Mouse (Mus musculus): Measurements from ENCODE around the gene Itgb3.

Itgb3 gene

GRCm38 (mm10) chr11:104582630-104583364, 25.0 kb upstream of the Itgb3 start:
- no peak for DNase-seq (ENCODE audit: low spot score in 2 of 2)

- no peak for DNase-seq (ENCODE audit: low spot score in 2 of 2)
These were observed 22.3 kb upstream of the Itgb3 start for GRCm38 (mm10) chr11:104585495-104585894.

GRCm38 (mm10) chr11:104587904-104588303, 19.9 kb upstream of the Itgb3 start:
- no peak for DNase-seq (ENCODE audit: low spot score in 2 of 2)

GRCm38 (mm10) chr11:104588513-104588912, 19.3 kb upstream of the Itgb3 start:
- DNase-seq (ENCODE audit: low spot score in 2 of 2): no peak

- no peak for DNase-seq (ENCODE audit: low spot score in 2 of 2)
These were observed 18.2 kb upstream of the Itgb3 start for GRCm38 (mm10) chr11:104589570-104589969.

- DNase-seq (ENCODE audit: low spot score in 2 of 2): peak; percentile 46 to 60
These were observed 17.7 kb upstream of the Itgb3 start for GRCm38 (mm10) chr11:104590148-104590547.

GRCm38 (mm10) chr11:104592066-104592835, 15.5 kb upstream of the Itgb3 start:
- no peak for DNase-seq (ENCODE audit: low spot score in 2 of 2)

GRCm38 (mm10) chr11:104596365-104596764, 11.4 kb upstream of the Itgb3 start:
- no peak for DNase-seq (ENCODE audit: low spot score in 2 of 2)

GRCm38 (mm10) chr11:104599265-104599945, 8.4 kb upstream of the Itgb3 start:
- DNase-seq (ENCODE audit: low spot score in 2 of 2): peak in 1 of 2 experiments; percentile 20

GRCm38 (mm10) chr11:104600675-104601074, 7.1 kb upstream of the Itgb3 start:
- DNase-seq (ENCODE audit: low spot score in 2 of 2): no peak

- no peak for DNase-seq (ENCODE audit: low spot score in 2 of 2)
These were observed 3.6 kb upstream of the Itgb3 start for GRCm38 (mm10) chr11:104604192-104604591.

- no peak for DNase-seq (ENCODE audit: low spot score in 2 of 2)
These were observed 585 bp downstream of the Itgb3 start for GRCm38 (mm10) chr11:104608249-104608920.

GRCm38 (mm10) chr11:104609033-104609684, 1.4 kb downstream of the Itgb3 start:
- DNase-seq (ENCODE audit: low spot score in 2 of 2): no peak

GRCm38 (mm10) chr11:104609733-104610132, 1.9 kb downstream of the Itgb3 start:
- DNase-seq (ENCODE audit: low spot score in 2 of 2): no peak

- DNase-seq (ENCODE audit: low spot score in 2 of 2): no peak
These were observed 3.9 kb downstream of the Itgb3 start for GRCm38 (mm10) chr11:104611579-104612151.

GRCm38 (mm10) chr11:104613551-104613950, 5.8 kb downstream of the Itgb3 start:
- DNase-seq (ENCODE audit: low spot score in 2 of 2): no peak

GRCm38 (mm10) chr11:104614130-104614529, 6.3 kb downstream of the Itgb3 start:
- no peak for DNase-seq (ENCODE audit: low spot score in 2 of 2)

- DNase-seq (ENCODE audit: low spot score in 2 of 2): no peak
These were observed 8.4 kb downstream of the Itgb3 start for GRCm38 (mm10) chr11:104616182-104616581.

- no peak for DNase-seq (ENCODE audit: low spot score in 2 of 2)
These were observed 10.9 kb downstream of the Itgb3 start for GRCm38 (mm10) chr11:104618638-104619076.

- DNase-seq (ENCODE audit: low spot score in 2 of 2): no peak
These were observed 11.6 kb downstream of the Itgb3 start for GRCm38 (mm10) chr11:104619084-104620022.
